Mouse (Mus musculus): ENCODE data around the gene Psmd9. TPM values are rescaled to one million over a fixed set of nuclear protein-coding genes. Genes with fewer than 3 reads are reported as not detected.

Psmd9 gene
- polyA plus RNA-seq (2016; fragmentation: Nextera tagmentation; extraction: Ambion mirVana), result 73.2 and 85.3 TPM in 2 replicates

DNA sequence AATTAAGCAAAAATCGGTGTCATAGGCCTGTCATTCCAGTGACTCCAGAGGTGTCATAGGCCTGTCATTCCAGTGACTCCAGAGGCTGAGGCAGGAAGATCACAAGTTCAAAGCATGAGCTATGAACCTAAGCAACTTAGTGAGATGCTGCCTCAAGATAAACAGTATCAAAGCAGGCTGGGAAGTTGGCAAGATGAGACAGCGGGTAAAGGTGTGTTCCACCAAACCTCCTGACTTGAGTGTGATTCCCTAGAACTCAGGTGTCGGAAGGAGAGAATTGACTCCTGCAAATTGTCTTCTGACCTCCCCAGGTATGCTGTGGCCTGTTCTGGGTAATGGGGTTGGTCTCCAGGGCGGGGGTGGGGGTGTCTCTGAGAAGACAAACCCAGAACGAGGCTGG is at the start of gene Psmd9:
TSS of gene Psmd9 (plus strand) at position 130 of the 400 bp plus-strand sequence.
- H3K9me3 ChIP-seq, result no peaks in the 10 kb centered on the region
- WGBS, result 81% methylated on average over 5 of the region's 5 CpGs

DNA sequence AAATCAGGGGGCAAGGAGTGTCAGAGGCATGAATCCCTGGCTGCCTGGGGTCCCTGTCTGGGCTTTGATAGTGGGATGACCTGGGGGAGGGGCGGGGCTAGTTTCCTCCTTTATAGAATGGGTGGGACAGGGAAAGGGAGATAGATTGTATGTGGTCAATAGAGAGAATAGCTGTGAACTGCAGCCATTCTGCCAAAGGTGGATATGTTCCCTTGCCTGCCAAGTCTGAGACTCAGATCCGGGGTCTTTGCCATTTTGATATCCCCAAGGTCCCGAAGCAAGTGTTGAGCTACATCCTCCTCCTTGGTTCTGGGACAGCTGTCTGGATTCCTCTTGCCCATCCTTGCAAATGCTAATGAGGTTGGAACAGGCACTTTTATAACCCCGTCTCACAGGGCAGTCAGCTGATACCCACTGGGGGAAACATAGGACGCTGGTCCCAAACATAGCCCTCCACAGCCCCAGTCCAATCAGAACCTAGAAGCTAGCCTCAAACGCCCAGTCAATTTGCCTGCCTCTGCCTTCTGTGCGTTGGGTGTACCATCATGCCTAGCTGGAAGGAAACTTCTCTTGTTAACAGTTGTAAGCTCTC is 48.5 kb upstream of the Psmd9 start:
- Histone ChIP-seq H3K4me1 (peaks cover 27% of the 10 kb centered on the region), H3K27me3 (ENCODE audit: insufficient read depth, poor library complexity, severe bottlenecking) (no peaks in the 10 kb centered on the region), H3K36me3 (peaks cover 10% of the 10 kb centered on the region; the same call in 1 of the 2 replicates), H3K4me3 (no peak overlapping the region), H3K9me3 (no peaks in the 10 kb centered on the region), H3K27ac (no peak overlapping the region)
- 71% methylated on average over 7 of the region's 7 CpGs for WGBS
- no peak for DNase-seq (ENCODE audit: low spot score)

More for the DNA sequence above, at the start of gene Psmd9:
- Histone ChIP-seq H3K27ac (no peak within 1 kb of the TSS), H3K36me3 (peaks cover 20% of the 10 kb centered on the region), H3K4me1 (peaks cover 18% of the 10 kb centered on the region), H3K27me3 (ENCODE audit: insufficient read depth, poor library complexity, severe bottlenecking) (no peaks in the 10 kb centered on the region), H3K4me3 (no peak within 1 kb of the TSS)
- DNase-seq (ENCODE audit: low spot score), result no peak

GRCm38 (mm10) chr5:123122181-123122580 is 47.0 kb upstream of the Psmd9 start:
- DNase-seq (ENCODE audit: low spot score), result no peak
- Histone ChIP-seq H3K4me1 (peaks cover 22% of the 10 kb centered on the region), H3K27ac (no peak overlapping the region), H3K36me3 (peaks cover 10% of the 10 kb centered on the region; the same call in 1 of the 2 replicates), H3K4me3 (no peak overlapping the region), H3K27me3 (ENCODE audit: insufficient read depth, poor library complexity, severe bottlenecking) (no peaks in the 10 kb centered on the region), H3K9me3 (no peaks in the 10 kb centered on the region)
- WGBS, result 88% methylated on average over 4 of the region's 4 CpGs

DNA sequence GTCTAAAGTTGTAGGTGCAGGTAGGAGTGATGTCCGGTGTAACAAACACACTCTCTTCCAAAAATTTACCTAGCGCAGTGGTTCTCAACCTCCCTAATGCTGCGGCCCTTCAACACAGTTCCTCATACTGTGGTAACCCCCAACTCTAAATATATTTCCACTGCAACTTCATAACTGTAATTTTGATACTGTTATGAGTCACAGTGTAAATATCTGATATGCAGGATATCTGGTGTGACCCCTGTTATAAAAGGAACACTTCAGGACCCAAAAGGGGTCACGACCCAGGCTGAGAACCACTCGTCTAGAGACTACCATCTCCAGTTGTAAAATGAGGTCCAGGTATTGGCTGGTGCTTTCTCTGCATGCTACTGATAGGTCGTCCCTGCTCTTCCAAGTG is 44.1 kb upstream of the Psmd9 start:
- Histone ChIP-seq H3K36me3 (peaks cover 13% of the 10 kb centered on the region), H3K4me1 (peaks cover 27% of the 10 kb centered on the region; the same call in 1 of the 2 replicates), H3K9me3 (no peaks in the 10 kb centered on the region), H3K4me3 (no peak overlapping the region), H3K27me3 (ENCODE audit: insufficient read depth, poor library complexity, severe bottlenecking) (no peaks in the 10 kb centered on the region), H3K27ac (no peak overlapping the region)
- no peak for DNase-seq (ENCODE audit: low spot score)
- 79% methylated on average over 6 of the region's 6 CpGs for WGBS

DNA sequence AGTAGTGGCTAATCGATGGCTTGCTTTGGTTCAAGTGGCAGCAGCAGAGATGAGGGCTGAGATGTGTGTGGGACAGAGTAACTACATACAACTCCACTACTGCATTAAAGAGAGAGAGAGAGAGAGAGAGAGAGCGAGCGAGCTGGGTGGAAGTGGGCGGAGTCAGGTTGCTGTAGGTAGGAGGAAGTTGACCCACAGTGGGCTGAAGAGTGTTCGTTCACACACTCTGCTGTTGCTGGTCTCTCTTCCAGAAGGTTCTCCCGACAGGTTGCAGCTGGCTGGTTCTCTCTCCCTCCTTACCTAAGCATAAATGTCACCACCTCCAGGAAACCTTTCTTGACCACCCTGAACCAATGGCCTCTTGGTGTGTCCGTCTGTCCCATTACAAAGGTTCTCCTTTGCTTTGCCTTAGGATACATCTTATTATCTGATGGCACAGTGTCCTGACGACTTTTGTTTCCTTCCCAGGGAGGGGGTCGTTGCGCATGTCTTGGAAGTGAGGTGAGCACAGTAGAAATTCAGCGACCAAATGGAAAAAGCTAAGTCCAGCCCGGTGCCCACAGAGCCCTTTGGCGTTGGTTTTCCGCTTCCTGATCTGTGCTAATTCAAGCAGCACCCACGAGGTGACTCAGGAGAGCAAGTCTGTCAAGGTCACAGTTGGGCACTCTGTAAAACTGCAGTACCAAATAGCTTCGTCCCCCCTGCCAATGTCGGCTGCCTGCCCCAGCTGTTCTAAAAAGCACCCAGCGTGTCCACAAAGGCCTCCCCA is 43.4 kb upstream of the Psmd9 start:
- Histone ChIP-seq H3K4me3 (no peak overlapping the region), H3K9me3 (no peaks in the 10 kb centered on the region), H3K27ac (no peak overlapping the region; the same call in 1 of the 2 replicates), H3K27me3 (ENCODE audit: insufficient read depth, poor library complexity, severe bottlenecking) (no peaks in the 10 kb centered on the region), H3K4me1 (peaks cover 20% of the 10 kb centered on the region; the same call in 1 of the 2 replicates), H3K36me3 (peaks cover 13% of the 10 kb centered on the region)
- WGBS, result 75% methylated on average over 18 of the region's 18 CpGs
- no peak for DNase-seq (ENCODE audit: low spot score)

- 66% methylated on average over 6 of the region's 6 CpGs for WGBS
- H3K4me3 ChIP-seq, result no peak overlapping the region
- no peaks in the 10 kb centered on the region for H3K9me3 ChIP-seq
- peaks cover 13% of the 10 kb centered on the region for H3K36me3 ChIP-seq
- no peak for DNase-seq (ENCODE audit: low spot score)
- peaks cover 25% of the 10 kb centered on the region for H3K4me1 ChIP-seq
- no peak overlapping the region for H3K27ac ChIP-seq
- H3K27me3 ChIP-seq (ENCODE audit: insufficient read depth, poor library complexity, severe bottlenecking), result peaks cover 4% of the 10 kb centered on the region; the same call in 1 of the 2 replicates
These were observed 42.2 kb upstream of the Psmd9 start for GRCm38 (mm10) chr5:123127031-123127430.

DNA sequence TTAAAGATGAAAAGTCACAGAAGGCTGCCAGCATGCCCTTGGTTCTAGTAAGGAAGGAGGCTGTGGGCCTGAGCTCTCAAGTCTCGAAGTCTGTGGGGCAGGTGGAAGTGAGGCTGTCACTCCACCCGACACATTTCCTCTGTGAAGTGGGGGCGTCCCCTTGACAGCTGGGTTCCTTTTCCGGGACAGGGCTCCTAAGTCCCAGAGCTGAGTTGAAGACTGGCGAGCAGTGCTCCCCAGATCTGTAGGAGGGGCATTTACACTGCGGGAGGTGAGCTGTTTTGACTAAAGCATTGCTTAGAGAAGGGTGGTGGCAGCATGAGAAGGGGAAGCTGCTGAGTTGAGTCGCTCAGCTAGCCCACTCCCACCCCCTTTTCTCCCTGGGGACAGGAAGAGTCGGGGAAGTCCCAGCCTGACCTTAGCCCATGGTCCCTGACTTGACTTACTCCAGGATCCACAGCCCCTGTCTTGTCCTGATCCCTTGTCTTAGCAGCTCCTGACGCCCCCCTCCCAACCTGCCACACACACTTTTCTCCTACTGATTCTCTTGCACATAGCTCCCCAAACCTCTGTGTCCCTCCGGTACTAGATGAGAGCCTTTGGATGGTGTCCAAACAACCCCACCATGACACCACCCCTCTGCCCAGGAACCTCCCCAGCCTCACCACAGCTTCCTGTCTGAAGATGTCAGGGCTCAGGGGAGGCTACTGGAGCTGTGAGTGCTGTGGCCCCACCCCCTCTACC is 40.6 kb upstream of the Psmd9 start:
- no peak for DNase-seq (ENCODE audit: low spot score)
- H3K36me3 ChIP-seq, result peaks cover 5% of the 10 kb centered on the region
- no peaks in the 10 kb centered on the region for H3K9me3 ChIP-seq
- no peak overlapping the region for H3K4me3 ChIP-seq
- peaks cover 4% of the 10 kb centered on the region; the same call in 1 of the 2 replicates for H3K27me3 ChIP-seq (ENCODE audit: insufficient read depth, poor library complexity, severe bottlenecking)
- H3K27ac ChIP-seq, result peak overlapping the region; percentile 44; the same call in 1 of the 2 replicates
- WGBS, result 53% methylated on average over 10 of the region's 10 CpGs
- H3K4me1 ChIP-seq, result peaks cover 40% of the 10 kb centered on the region

- 73% methylated on average over 10 of the region's 10 CpGs for WGBS
- DNase-seq (ENCODE audit: low spot score), result no peak
- H3K4me3 ChIP-seq, result no peak overlapping the region
- H3K9me3 ChIP-seq, result no peaks in the 10 kb centered on the region
- H3K4me1 ChIP-seq, result peaks cover 46% of the 10 kb centered on the region
- H3K36me3 ChIP-seq, result peaks cover 5% of the 10 kb centered on the region; the same call in 1 of the 2 replicates
- no peak overlapping the region; the same call in 1 of the 2 replicates for H3K27ac ChIP-seq
- peaks cover 4% of the 10 kb centered on the region; the same call in 1 of the 2 replicates for H3K27me3 ChIP-seq (ENCODE audit: insufficient read depth, poor library complexity, severe bottlenecking)
These were observed 39.9 kb upstream of the Psmd9 start for GRCm38 (mm10) chr5:123129170-123129757.

DNA sequence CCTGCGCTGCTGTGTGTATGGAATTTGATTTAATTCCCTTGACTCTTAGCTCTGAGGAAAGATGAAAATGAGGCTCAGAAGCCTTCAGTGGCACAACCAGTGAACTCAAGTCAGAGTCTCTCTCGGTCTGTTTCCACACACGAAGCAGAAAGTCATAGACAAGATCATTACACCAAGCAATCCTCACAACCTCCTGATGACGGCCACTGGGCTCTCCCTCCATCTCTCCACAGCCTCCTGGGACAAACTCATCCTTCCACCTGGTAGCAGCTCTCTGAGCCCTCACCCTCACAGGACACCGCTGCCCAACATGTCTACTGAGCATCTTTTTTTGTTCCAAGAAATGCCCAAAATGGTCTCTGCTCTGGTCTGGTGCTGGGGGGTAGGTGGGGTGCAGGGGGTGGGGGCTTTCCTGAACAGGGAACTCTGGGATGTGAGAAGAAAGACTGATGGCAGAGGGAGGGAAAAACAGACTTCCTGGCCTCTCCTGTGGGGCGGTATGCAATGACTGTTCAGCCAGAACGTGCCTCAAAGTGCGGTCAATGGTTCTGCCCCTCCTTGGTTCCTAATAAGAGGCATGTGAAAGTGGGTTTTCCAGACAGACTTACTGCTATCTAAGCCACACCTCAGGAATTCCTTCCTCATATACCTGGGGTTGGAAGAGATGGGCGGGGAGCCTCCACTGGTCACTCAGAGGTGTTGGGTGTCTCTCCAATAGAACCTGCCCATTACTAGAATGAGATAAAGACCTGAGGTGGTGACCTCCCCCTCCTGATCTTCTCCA is 39.0 kb upstream of the Psmd9 start:
- Histone ChIP-seq H3K4me1 (peaks cover 56% of the 10 kb centered on the region), H3K27me3 (ENCODE audit: insufficient read depth, poor library complexity, severe bottlenecking) (peaks cover 4% of the 10 kb centered on the region; the same call in 1 of the 2 replicates), H3K9me3 (no peaks in the 10 kb centered on the region), H3K27ac (no peak overlapping the region), H3K36me3 (peaks cover 7% of the 10 kb centered on the region; the same call in 1 of the 2 replicates), H3K4me3 (no peak overlapping the region)
- 89% methylated on average over 9 of the region's 9 CpGs for WGBS
- no peak for DNase-seq (ENCODE audit: low spot score)

- no peak for DNase-seq (ENCODE audit: low spot score)
- H3K27ac ChIP-seq, result no peak overlapping the region
- peaks cover 56% of the 10 kb centered on the region for H3K4me1 ChIP-seq
- H3K4me3 ChIP-seq, result no peak overlapping the region
- H3K27me3 ChIP-seq (ENCODE audit: insufficient read depth, poor library complexity, severe bottlenecking), result peaks cover 4% of the 10 kb centered on the region; the same call in 1 of the 2 replicates
- WGBS, result 86% methylated on average over 5 of the region's 5 CpGs
- H3K36me3 ChIP-seq, result peaks cover 7% of the 10 kb centered on the region; the same call in 1 of the 2 replicates
- no peaks in the 10 kb centered on the region for H3K9me3 ChIP-seq
These were observed 38.4 kb upstream of the Psmd9 start for GRCm38 (mm10) chr5:123130814-123131148.

- H3K27me3 ChIP-seq (ENCODE audit: insufficient read depth, poor library complexity, severe bottlenecking), result peaks cover 4% of the 10 kb centered on the region; the same call in 1 of the 2 replicates
- H3K27ac ChIP-seq, result peak within 1 kb of the TSS; percentile 100
- WGBS, result 1% methylated on average over 44 of the region's 44 CpGs
- DNase-seq (ENCODE audit: low spot score), result peak; percentile 91
- H3K4me1 ChIP-seq, result peaks cover 69% of the 10 kb centered on the region
- H3K36me3 ChIP-seq, result peaks cover 10% of the 10 kb centered on the region; the same call in 1 of the 2 replicates
- H3K9me3 ChIP-seq, result no peaks in the 10 kb centered on the region
- H3K4me3 ChIP-seq, result peak within 1 kb of the TSS; percentile 92
These were observed 36.7 kb upstream of the Psmd9 start, which contains the start of gene Rhof for GRCm38 (mm10) chr5:123132308-123133071. Gene Rhof, minus strand, starts transcription at chr5:123132692.
